9 mouse cellular contexts compared by ENCODE assay signal in the genomic region with DNA sequence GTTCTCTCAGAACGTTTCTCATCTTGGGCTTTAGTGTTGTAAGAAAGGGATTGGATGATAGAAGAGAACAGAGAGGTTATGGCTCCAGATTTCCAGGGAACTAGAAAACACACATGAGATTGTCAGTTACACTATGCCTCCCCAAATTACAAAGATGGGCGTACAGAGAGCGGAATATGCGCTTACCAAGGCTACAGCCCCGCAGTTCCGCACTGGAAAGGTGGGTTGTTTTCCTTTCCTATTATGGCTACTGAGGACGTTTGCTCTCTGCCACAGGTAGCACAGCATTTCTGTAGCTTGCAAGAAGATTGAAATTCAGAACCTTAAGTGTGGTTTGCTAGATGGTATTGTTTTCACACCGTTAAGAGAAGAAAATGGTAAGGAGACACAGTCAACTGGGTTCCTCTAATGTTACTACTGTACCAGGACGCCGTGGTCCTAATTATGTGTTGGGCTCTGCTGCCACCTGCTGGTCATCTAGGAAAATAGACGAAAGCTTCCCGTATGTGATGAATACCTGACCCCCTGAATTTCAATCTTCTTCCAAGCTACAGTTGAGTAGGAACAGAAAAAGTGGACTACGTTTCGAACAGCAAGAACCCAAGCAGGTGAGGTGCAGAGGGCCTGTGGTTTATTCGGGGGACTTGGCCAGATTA. TPM values are rescaled to one million over a fixed set of nuclear protein-coding genes. Genes with fewer than 3 reads are reported as not detected.
DNase-seq lines count a peak whose midpoint lies in the region; ATAC-seq and TF ChIP-seq lines count a peak whose summit lies in the region.
"Had no signal": no experiment of that assay in that cellular context is flagged by ENCODE, and none has a peak within 500 bp of the region (broad histone marks: within the 10 kb centered on the region; RNA-seq: fewer than 3 reads in every experiment).

No protein-coding gene starts in this region.

- H3K27ac ChIP-seq in embryonic facial prominence, embryonic 10.5 days (replicated peaks), result no peak overlapping the region
- H3K27ac ChIP-seq in lung, postnatal 0 days (ENCODE audit: low read length), result no peak overlapping the region
- H3K27ac ChIP-seq: lung, embryonic 15.5 days had no signal

- no peaks in the 10 kb centered on the region for H3K36me3 ChIP-seq in G1E (replicated peaks)
- no peaks in the 10 kb centered on the region for H3K36me3 ChIP-seq in embryonic facial prominence, embryonic 10.5 days (replicated peaks)
- no peaks in the 10 kb centered on the region for H3K36me3 ChIP-seq in lung, postnatal 0 days (ENCODE audit: insufficient read depth, low read length)
- H3K36me3 ChIP-seq: lung, embryonic 15.5 days had no signal

- H3K4me3 ChIP-seq in G1E (ENCODE audit: low read depth, low read length), result no peak overlapping the region
- H3K4me3 ChIP-seq in embryonic facial prominence, embryonic 10.5 days, result no peak overlapping the region
- no peak overlapping the region for H3K4me3 ChIP-seq in lung, postnatal 0 days (ENCODE audit: low read depth, low read length)
- H3K4me3 ChIP-seq: lung, embryonic 15.5 days had no signal

- no peaks in the 10 kb centered on the region for H3K27me3 ChIP-seq in G1E (ENCODE audit: insufficient read depth, low read length)
- H3K27me3 ChIP-seq in embryonic facial prominence, embryonic 10.5 days (replicated peaks; ENCODE audit: low read depth, poor library complexity, severe bottlenecking), result no peaks in the 10 kb centered on the region
- H3K27me3 ChIP-seq in lung, postnatal 0 days (replicated peaks; ENCODE audit: insufficient read depth, low read length), result no peaks in the 10 kb centered on the region
- H3K27me3 ChIP-seq: lung, embryonic 15.5 days had no signal

- TF ChIP-seq EP300 in lung, postnatal 0 days (IDR thresholded peaks at IDR 0.05), result no peak

- H3K4me2 ChIP-seq in lung, postnatal 0 days (replicated peaks; ENCODE audit: low read depth, low read length), result no peak overlapping the region
- H3K4me2 ChIP-seq: lung, embryonic 15.5 days had no signal

- TF ChIP-seq CTCF in G1E (IDR thresholded peaks at IDR 0.05; ENCODE audit: low read depth, low read length), result 0 out of 2 replicates have a peak, but pooled peaks have one; percentile 9
- TF ChIP-seq CTCF in lung, postnatal 0 days (IDR thresholded peaks at IDR 0.05), result peak; percentile 88

- no peak overlapping the region for H3K9ac ChIP-seq in lung, postnatal 0 days (replicated peaks; ENCODE audit: low read depth)
- H3K9ac ChIP-seq: lung, embryonic 15.5 days had no signal

- WGBS in embryonic facial prominence, embryonic 10.5 days, result 43% methylated on average over 15 of the region's 15 CpGs
- WGBS in lung, postnatal 0 days, result 31% methylated on average over 15 of the region's 15 CpGs

- peak; percentile 40 for ATAC-seq in G1E (ENCODE audit: extremely low read depth, insufficient number of reproducible peaks, low FRiP score, poor library complexity, severe bottlenecking)
- no peak; the same call in 1 of the 2 replicates for ATAC-seq in lung, postnatal 0 days
- ATAC-seq in monocyte, adult 5-6 weeks (replicated peaks; ENCODE audit: insufficient number of reproducible peaks, low FRiP score, low TSS enrichment, poor library complexity, severe bottlenecking), result no peak

- intact Hi-C loops in heart, postnatal 10 days (cut with DNase I), result loop anchor here (1.0 to 5.0 kb wide), 4 partner anchors 136 to 611 kb away; no protein-coding TSS in a partner anchor

- peaks cover 4% of the 10 kb centered on the region for H3K9me3 ChIP-seq in G1E (replicated peaks)
- no peaks in the 10 kb centered on the region for H3K9me3 ChIP-seq in embryonic facial prominence, embryonic 10.5 days
- H3K9me3 ChIP-seq in lung, postnatal 0 days (ENCODE audit: low read length), result no peaks in the 10 kb centered on the region
- H3K9me3 ChIP-seq: lung, embryonic 15.5 days had no signal

- peak; percentile 14 for DNase-seq in G1E (ENCODE audit: low spot score)
- peak; percentile 72 for DNase-seq in adrenal gland, postnatal 25 days
- DNase-seq in embryonic facial prominence, embryonic 10.5 days (ENCODE audit: low spot score), result peak; percentile 78
- DNase-seq in heart, postnatal 10 days, result peak; percentile 67 to 87
- peak; percentile 64 to 77 for DNase-seq in kidney, postnatal 25 days
- peak; percentile 79 for DNase-seq in lung, postnatal 0 days (ENCODE audit: low spot score)
- peak; percentile 84 for DNase-seq in retina, postnatal 1 day

- no peaks in the 10 kb centered on the region for H3K4me1 ChIP-seq in G1E (ENCODE audit: insufficient read depth, low read depth, low read length)
- H3K4me1 ChIP-seq in embryonic facial prominence, embryonic 10.5 days, result no peaks in the 10 kb centered on the region
- no peaks in the 10 kb centered on the region for H3K4me1 ChIP-seq in lung, postnatal 0 days (ENCODE audit: insufficient read depth, low read depth, low read length)
- H3K4me1 ChIP-seq: lung, embryonic 15.5 days had no signal

RNA-seq across cellular contexts. Expression of a gene that starts 12.0 kb away (rescaled TPM):
- total RNA-seq in G1E (2014; fragmentation: Nextera tagmentation) (not detected in 2 replicates), G1E (2017) (not detected in 2 replicates)
- not detected in 2 replicates for polyA plus RNA-seq in G1E (2012)
- total RNA-seq in adrenal gland, postnatal 25 days (2021), result not detected in 2 replicates
- not detected in 2 replicates for polyA plus RNA-seq in embryonic facial prominence, embryonic 10.5 days (2016; fragmentation: Nextera tagmentation; extraction: Ambion mirVana)
- total RNA-seq in heart, postnatal 10 days (2021), result not detected
- not detected in 2 replicates for polyA plus RNA-seq in lung, postnatal 0 days (2015; fragmentation: Nextera tagmentation; extraction: Ambion mirVana)
- total RNA-seq in monocyte, adult 5-6 weeks (2017), result not detected in 3 replicates
- polyA plus RNA-seq: lung, embryonic 15.5 days had no signal

RNA-seq across cellular contexts. Expression of a gene that starts 17.5 kb away (rescaled TPM):
- total RNA-seq in G1E (2014; fragmentation: Nextera tagmentation) (not detected in 2 replicates), G1E (2017) (not detected in 2 replicates)
- polyA plus RNA-seq in G1E (2012), result not detected in 2 replicates
- not detected in 2 replicates for total RNA-seq in adrenal gland, postnatal 25 days (2021)
- polyA plus RNA-seq in embryonic facial prominence, embryonic 10.5 days (2016; fragmentation: Nextera tagmentation; extraction: Ambion mirVana), result not detected in 2 replicates
- not detected for total RNA-seq in heart, postnatal 10 days (2021)
- polyA plus RNA-seq in lung, postnatal 0 days (2015; fragmentation: Nextera tagmentation; extraction: Ambion mirVana), result not detected in 2 replicates
- not detected in 3 replicates for total RNA-seq in monocyte, adult 5-6 weeks (2017)
- polyA plus RNA-seq: lung, embryonic 15.5 days had no signal

RNA-seq across cellular contexts. Expression of a gene that starts 58.2 kb away (rescaled TPM):
- total RNA-seq in G1E (2014; fragmentation: Nextera tagmentation) (not detected in 2 replicates), G1E (2017) (not detected in 2 replicates)
- polyA plus RNA-seq in G1E (2012), result not detected in 2 replicates
- not detected in 2 replicates for total RNA-seq in adrenal gland, postnatal 25 days (2021)
- polyA plus RNA-seq in embryonic facial prominence, embryonic 10.5 days (2016; fragmentation: Nextera tagmentation; extraction: Ambion mirVana), result not detected in 2 replicates
- not detected for total RNA-seq in heart, postnatal 10 days (2021)
- polyA plus RNA-seq in lung, postnatal 0 days (2015; fragmentation: Nextera tagmentation; extraction: Ambion mirVana), result not detected in 2 replicates
- total RNA-seq in monocyte, adult 5-6 weeks (2017), result not detected in 3 replicates
- polyA plus RNA-seq: lung, embryonic 15.5 days had no signal

Comparison
In these comparisons a context has a peak if more than half of its experiments do, and no peak if none do; other contexts are left out.
1. DNase-seq: peak in every context shown above with its lines; median percentile 84 in retina, postnatal 1 day; 79 in lung, postnatal 0 days; 78 in embryonic facial prominence, embryonic 10.5 days; 77 in heart, postnatal 10 days; 72 in adrenal gland, postnatal 25 days; 70 in kidney, postnatal 25 days; 14 in G1E.